Mouse (Mus musculus): ENCODE data around the gene Dnah8. TPM values are rescaled to one million over a fixed set of nuclear protein-coding genes. Genes with fewer than 3 reads are reported as not detected.

Dnah8 gene
- polyA plus RNA-seq, 1 experiment from 2014 or later: 4.1 TPM

- H3K9me3 ChIP-seq (ENCODE audit: control insufficient read depth, low read length): no peaks in the 10 kb centered on the region
- no peak for DNase-seq (ENCODE audit: low spot score)
- H3K9ac ChIP-seq (ENCODE audit: low read depth, low read length): no peak overlapping the region
- 64% methylated on average over 16 of the region's 16 CpGs for WGBS
- no peaks in the 10 kb centered on the region for H3K4me1 ChIP-seq (ENCODE audit: control insufficient read depth, insufficient read depth, low read length)
- H3K4me2 ChIP-seq (ENCODE audit: low read depth, low read length): no peak overlapping the region
- no peak for ATAC-seq (ENCODE audit: low read depth)
- no peaks in the 10 kb centered on the region for H3K36me3 ChIP-seq (ENCODE audit: control insufficient read depth, insufficient read depth, low read length)
- no peak overlapping the region for H3K27ac ChIP-seq (replicated peaks; ENCODE audit: low read depth, low read length)
- no peaks in the 10 kb centered on the region for H3K27me3 ChIP-seq (replicated peaks; ENCODE audit: control insufficient read depth, insufficient read depth, low read length)
- H3K4me3 ChIP-seq (ENCODE audit: low read depth, low read length): no peak overlapping the region
Measured at GRCm38 (mm10) chr17:30809926-30810660, 185.9 kb downstream of the Dnah8 start.

GRCm38 (mm10) chr17:30818543-30818942, 194.4 kb downstream of the Dnah8 start:
- no peak for DNase-seq (ENCODE audit: low spot score)
- H3K4me2 ChIP-seq (ENCODE audit: low read depth, low read length): no peak overlapping the region
- H3K36me3 ChIP-seq (ENCODE audit: control insufficient read depth, insufficient read depth, low read length): no peaks in the 10 kb centered on the region
- 92% methylated on average over 5 of the region's 5 CpGs for WGBS
- no peak overlapping the region for H3K4me3 ChIP-seq (ENCODE audit: low read depth, low read length)
- H3K27me3 ChIP-seq (replicated peaks; ENCODE audit: control insufficient read depth, insufficient read depth, low read length): no peaks in the 10 kb centered on the region
- no peaks in the 10 kb centered on the region for H3K9me3 ChIP-seq (ENCODE audit: control insufficient read depth, low read length)
- no peak for ATAC-seq (ENCODE audit: low read depth)
- no peak overlapping the region for H3K9ac ChIP-seq (ENCODE audit: low read depth, low read length)
- H3K27ac ChIP-seq (replicated peaks; ENCODE audit: low read depth, low read length): no peak overlapping the region
- no peaks in the 10 kb centered on the region for H3K4me1 ChIP-seq (ENCODE audit: control insufficient read depth, insufficient read depth, low read length)

GRCm38 (mm10) chr17:30819134-30819533, 195.0 kb downstream of the Dnah8 start:
- Histone ChIP-seq H3K36me3 (ENCODE audit: control insufficient read depth, insufficient read depth, low read length) (no peaks in the 10 kb centered on the region), H3K4me2 (ENCODE audit: low read depth, low read length) (no peak overlapping the region), H3K27ac (replicated peaks; ENCODE audit: low read depth, low read length) (no peak overlapping the region), H3K9me3 (ENCODE audit: control insufficient read depth, low read length) (no peaks in the 10 kb centered on the region), H3K27me3 (replicated peaks; ENCODE audit: control insufficient read depth, insufficient read depth, low read length) (no peaks in the 10 kb centered on the region), H3K4me1 (ENCODE audit: control insufficient read depth, insufficient read depth, low read length) (no peaks in the 10 kb centered on the region), H3K9ac (ENCODE audit: low read depth, low read length) (no peak overlapping the region), H3K4me3 (ENCODE audit: low read depth, low read length) (no peak overlapping the region)
- WGBS: 93% methylated on average over 8 of the region's 8 CpGs
- DNase-seq (ENCODE audit: low spot score): no peak
- no peak for ATAC-seq (ENCODE audit: low read depth)

GRCm38 (mm10) chr17:30821115-30821514, 197.0 kb downstream of the Dnah8 start:
- DNase-seq (ENCODE audit: low spot score) (no peak), ATAC-seq (ENCODE audit: low read depth) (no peak)
- Histone ChIP-seq H3K9ac (ENCODE audit: low read depth, low read length) (no peak overlapping the region), H3K4me2 (ENCODE audit: low read depth, low read length) (no peak overlapping the region), H3K4me1 (ENCODE audit: control insufficient read depth, insufficient read depth, low read length) (no peaks in the 10 kb centered on the region), H3K4me3 (ENCODE audit: low read depth, low read length) (no peak overlapping the region), H3K36me3 (ENCODE audit: control insufficient read depth, insufficient read depth, low read length) (no peaks in the 10 kb centered on the region), H3K9me3 (ENCODE audit: control insufficient read depth, low read length) (no peaks in the 10 kb centered on the region), H3K27me3 (replicated peaks; ENCODE audit: control insufficient read depth, insufficient read depth, low read length) (no peaks in the 10 kb centered on the region), H3K27ac (replicated peaks; ENCODE audit: low read depth, low read length) (no peak overlapping the region)
- WGBS: 71% methylated on average over 6 of the region's 6 CpGs

- no peak for ATAC-seq (ENCODE audit: low read depth)
- H3K27me3 ChIP-seq (replicated peaks; ENCODE audit: control insufficient read depth, insufficient read depth, low read length): no peaks in the 10 kb centered on the region
- H3K36me3 ChIP-seq (ENCODE audit: control insufficient read depth, insufficient read depth, low read length): no peaks in the 10 kb centered on the region
- no peaks in the 10 kb centered on the region for H3K9me3 ChIP-seq (ENCODE audit: control insufficient read depth, low read length)
- 76% methylated on average over 7 of the region's 7 CpGs for WGBS
- no peak overlapping the region for H3K27ac ChIP-seq (replicated peaks; ENCODE audit: low read depth, low read length)
- DNase-seq (ENCODE audit: low spot score): no peak
- H3K4me2 ChIP-seq (ENCODE audit: low read depth, low read length): no peak overlapping the region
- no peak overlapping the region for H3K4me3 ChIP-seq (ENCODE audit: low read depth, low read length)
- no peaks in the 10 kb centered on the region for H3K4me1 ChIP-seq (ENCODE audit: control insufficient read depth, insufficient read depth, low read length)
- no peak overlapping the region for H3K9ac ChIP-seq (ENCODE audit: low read depth, low read length)
Measured at GRCm38 (mm10) chr17:30824473-30824872, 200.3 kb downstream of the Dnah8 start.

GRCm38 (mm10) chr17:30825731-30826304, 201.7 kb downstream of the Dnah8 start:
- no peak for DNase-seq (ENCODE audit: low spot score)

GRCm38 (mm10) chr17:30831170-30831569, 207.0 kb downstream of the Dnah8 start:
- no peaks in the 10 kb centered on the region for H3K36me3 ChIP-seq (ENCODE audit: control insufficient read depth, insufficient read depth, low read length)
- no peak overlapping the region for H3K4me3 ChIP-seq (ENCODE audit: low read depth, low read length)
- WGBS: 93% methylated on average over 2 of the region's 2 CpGs
- H3K27me3 ChIP-seq (replicated peaks; ENCODE audit: control insufficient read depth, insufficient read depth, low read length): no peaks in the 10 kb centered on the region
- no peak overlapping the region for H3K4me2 ChIP-seq (ENCODE audit: low read depth, low read length)
- H3K4me1 ChIP-seq (ENCODE audit: control insufficient read depth, insufficient read depth, low read length): no peaks in the 10 kb centered on the region
- no peak for DNase-seq (ENCODE audit: low spot score)
- no peak for ATAC-seq (ENCODE audit: low read depth)
- H3K27ac ChIP-seq (replicated peaks; ENCODE audit: low read depth, low read length): no peak overlapping the region
- H3K9ac ChIP-seq (ENCODE audit: low read depth, low read length): no peak overlapping the region
- 0 out of 2 replicates have a peak, but pooled peaks cover 4% of the 10 kb centered on the region for H3K9me3 ChIP-seq (ENCODE audit: control insufficient read depth, low read length)

More at GRCm38 (mm10) chr17:30825731-30826304, 201.7 kb downstream of the Dnah8 start:
- Histone ChIP-seq H3K9me3 (ENCODE audit: control insufficient read depth, low read length) (no peaks in the 10 kb centered on the region), H3K36me3 (ENCODE audit: control insufficient read depth, insufficient read depth, low read length) (no peaks in the 10 kb centered on the region), H3K4me1 (ENCODE audit: control insufficient read depth, insufficient read depth, low read length) (no peaks in the 10 kb centered on the region), H3K27me3 (replicated peaks; ENCODE audit: control insufficient read depth, insufficient read depth, low read length) (no peaks in the 10 kb centered on the region), H3K4me3 (ENCODE audit: low read depth, low read length) (no peak overlapping the region), H3K4me2 (ENCODE audit: low read depth, low read length) (no peak overlapping the region), H3K9ac (ENCODE audit: low read depth, low read length) (no peak overlapping the region), H3K27ac (replicated peaks; ENCODE audit: low read depth, low read length) (no peak overlapping the region)
- no peak for ATAC-seq (ENCODE audit: low read depth)
- WGBS: 60% methylated on average over 11 of the region's 11 CpGs

GRCm38 (mm10) chr17:30835419-30835818, 211.3 kb downstream of the Dnah8 start:
- 92% methylated on average over 4 of the region's 4 CpGs for WGBS
- H3K4me1 ChIP-seq (ENCODE audit: control insufficient read depth, insufficient read depth, low read length): no peaks in the 10 kb centered on the region
- H3K4me2 ChIP-seq (ENCODE audit: low read depth, low read length): no peak overlapping the region
- DNase-seq (ENCODE audit: low spot score) (no peak), ATAC-seq (ENCODE audit: low read depth) (no peak)
- H3K9ac ChIP-seq (ENCODE audit: low read depth, low read length): no peak overlapping the region
- H3K9me3 ChIP-seq (ENCODE audit: control insufficient read depth, low read length): 0 out of 2 replicates have a peak, but pooled peaks cover 4% of the 10 kb centered on the region
- H3K27ac ChIP-seq (replicated peaks; ENCODE audit: low read depth, low read length): no peak overlapping the region
- no peaks in the 10 kb centered on the region for H3K36me3 ChIP-seq (ENCODE audit: control insufficient read depth, insufficient read depth, low read length)
- no peaks in the 10 kb centered on the region for H3K27me3 ChIP-seq (replicated peaks; ENCODE audit: control insufficient read depth, insufficient read depth, low read length)
- H3K4me3 ChIP-seq (ENCODE audit: low read depth, low read length): no peak overlapping the region

GRCm38 (mm10) chr17:30837031-30837430, 212.9 kb downstream of the Dnah8 start:
- 74% methylated on average over 1 of the region's 1 CpGs for WGBS
- Histone ChIP-seq H3K4me2 (ENCODE audit: low read depth, low read length) (no peak overlapping the region), H3K4me1 (ENCODE audit: control insufficient read depth, insufficient read depth, low read length) (no peaks in the 10 kb centered on the region), H3K9ac (ENCODE audit: low read depth, low read length) (no peak overlapping the region), H3K27me3 (replicated peaks; ENCODE audit: control insufficient read depth, insufficient read depth, low read length) (no peaks in the 10 kb centered on the region), H3K27ac (replicated peaks; ENCODE audit: low read depth, low read length) (no peak overlapping the region), H3K9me3 (ENCODE audit: control insufficient read depth, low read length) (no peaks in the 10 kb centered on the region), H3K4me3 (ENCODE audit: low read depth, low read length) (no peak overlapping the region), H3K36me3 (ENCODE audit: control insufficient read depth, insufficient read depth, low read length) (no peaks in the 10 kb centered on the region)
- DNase-seq (ENCODE audit: low spot score) (no peak), ATAC-seq (ENCODE audit: low read depth) (no peak)
